Mouse (Mus musculus) MEL (cell line): ENCODE measurements at regions not wholly inside any gene's neighbourhood (a gene's known extent, or its start where the extent isn't known, plus 50 kb on each side); places are given as distances from the start of the nearest gene placed in this dataset.

Experiments used
- DNase-seq: peaks from one replicate; pipeline ENCODE4 v3.0.0; 2011; ENCODE audit warnings: low read depth, low spot score
- H3K27ac ChIP-seq: 2 replicates; pipeline ENCODE4 v1.5.1; 2012; ENCODE audit warnings: low read depth, mild to moderate bottlenecking, control low read depth, low read length, moderate library complexity; ENCODE audit not compliant: control insufficient read depth
- H3K27me3 ChIP-seq, 2 experiments: fragments of 150-350 bp in 1 of 2; sonication (generic) in 1 of 2; 2 replicates each; pipeline ENCODE4 v1.6.1; 2012; ENCODE audit warnings: low read length in 2 of 2, mild to moderate bottlenecking in 2 of 2, improper control_type of control experiment in 1 of 2, moderate library complexity in 1 of 2; ENCODE audit not compliant: insufficient read depth in 2 of 2, control insufficient read depth in 1 of 2
- H3K36me3 ChIP-seq, 2 experiments: 2 replicates each; pipeline ENCODE4 v1.6.1; 2012 to 2014; ENCODE audit warnings: low read length in 2 of 2, improper control_type of control experiment in 1 of 2, inconsistent platforms in 1 of 2, mild to moderate bottlenecking in 1 of 2; ENCODE audit not compliant: insufficient read depth in 2 of 2, control insufficient read depth in 1 of 2
- H3K4me1 ChIP-seq, 2 experiments: fragments of 150-350 bp in 1 of 2; sonication (generic) in 1 of 2; 2 replicates each; pipeline ENCODE4 v1.6.1; 2012; ENCODE audit warnings: low read length in 2 of 2, improper control_type of control experiment in 1 of 2, mild to moderate bottlenecking in 1 of 2; ENCODE audit not compliant: insufficient read depth in 2 of 2, control insufficient read depth in 1 of 2
- H3K4me3 ChIP-seq, 2 experiments: fragments of 150-350 bp in 1 of 2; sonication (generic) in 1 of 2; 2 replicates each; pipeline ENCODE4 v1.5.1; 2012; ENCODE audit warnings: low read depth in 2 of 2, low read length in 2 of 2, mild to moderate bottlenecking in 2 of 2, moderate library complexity in 2 of 2, control low read depth in 1 of 2, improper control_type of control experiment in 1 of 2; ENCODE audit not compliant: control insufficient read depth in 1 of 2, insufficient read depth in 1 of 2
- H3K79me2 ChIP-seq: 2 replicates; pipeline ENCODE4 v1.6.1; 2012; ENCODE audit warnings: mild to moderate bottlenecking, low read length, moderate library complexity; ENCODE audit not compliant: control insufficient read depth, poor library complexity, insufficient read depth
- H3K9ac ChIP-seq: 2 replicates; pipeline ENCODE4 v1.6.1; 2012; ENCODE audit warnings: low read depth, mild to moderate bottlenecking, control low read depth, low read length, moderate library complexity; ENCODE audit not compliant: control insufficient read depth, poor library complexity, severe bottlenecking
- H3K9me3 ChIP-seq: fragments of 150-350 bp; sonication (generic); replicated peaks from 2 replicates; pipeline ENCODE4 v1.6.1; 2012; ENCODE audit warnings: mild to moderate bottlenecking, low read length, improper control_type of control experiment, moderate library complexity; ENCODE audit not compliant: insufficient read depth
- CHD1 ChIP-seq: IDR thresholded peaks from 2 replicates; pipeline ENCODE4 v1.6.1; 2012; ENCODE audit warnings: low read depth, mild to moderate bottlenecking, inconsistent platforms, low read length, improper control_type of control experiment
- E2F4 ChIP-seq: IDR thresholded peaks from 2 replicates; pipeline ENCODE4 v1.6.1; 2011; ENCODE audit warnings: low read depth, low read length, improper control_type of control experiment, borderline replicate concordance
- ELF1 ChIP-seq: IDR thresholded peaks from 2 replicates; pipeline ENCODE4 v1.6.1; 2014; ENCODE audit warnings: low read depth, mild to moderate bottlenecking, inconsistent platforms, low read length, improper control_type of control experiment, moderate library complexity
- GABPA ChIP-seq: IDR thresholded peaks from 2 replicates; pipeline ENCODE4 v1.6.1; 2012; ENCODE audit warnings: low read depth, mild to moderate bottlenecking, inconsistent platforms, low read length, improper control_type of control experiment, moderate library complexity
- GATA1 ChIP-seq: IDR thresholded peaks from 2 replicates; pipeline ENCODE4 v1.6.1; 2011; ENCODE audit warnings: low read depth, low read length, improper control_type of control experiment
- HCFC1 ChIP-seq: IDR thresholded peaks from 2 replicates; pipeline ENCODE4 v1.6.1; 2012; ENCODE audit warnings: low read depth, mild to moderate bottlenecking, inconsistent platforms, low read length, improper control_type of control experiment, moderate library complexity
- JUND ChIP-seq: IDR thresholded peaks from 2 replicates; pipeline ENCODE4 v1.6.1; 2011; ENCODE audit warnings: low read depth, mild to moderate bottlenecking, improper control_type of control experiment, low read length
- KAT2A ChIP-seq: conservative IDR thresholded peaks from 2 replicates; pipeline ENCODE4 v1.6.1; 2012; ENCODE audit warnings: low read depth, low read length, improper control_type of control experiment, inconsistent platforms
- MAX ChIP-seq: IDR thresholded peaks from 2 replicates; pipeline ENCODE4 v1.6.1; 2011; ENCODE audit warnings: low read length, improper control_type of control experiment
- MAZ ChIP-seq: IDR thresholded peaks from 2 replicates; pipeline ENCODE4 v1.6.1; 2012; ENCODE audit warnings: low read depth, mild to moderate bottlenecking, inconsistent platforms, low read length, improper control_type of control experiment
- MYB ChIP-seq: IDR thresholded peaks from 2 replicates; pipeline ENCODE4 v1.6.1; 2011; ENCODE audit warnings: mild to moderate bottlenecking, low read depth, low read length, improper control_type of control experiment
- MYC ChIP-seq: IDR thresholded peaks from 2 replicates; pipeline ENCODE4 v1.6.1; 2011; ENCODE audit warnings: low read depth, mild to moderate bottlenecking, low read length, improper control_type of control experiment, moderate library complexity
- NELFE ChIP-seq: IDR thresholded peaks from 2 replicates; pipeline ENCODE4 v1.6.1; 2011; ENCODE audit warnings: low read depth, low read length, improper control_type of control experiment
- NRF1 ChIP-seq: IDR thresholded peaks from 2 replicates; pipeline ENCODE4 v1.6.1; 2014; ENCODE audit warnings: low read depth, mild to moderate bottlenecking, inconsistent platforms, low read length, improper control_type of control experiment, moderate library complexity; ENCODE audit not compliant: poor library complexity, insufficient read depth, severe bottlenecking
- POLR2AphosphoS2 ChIP-seq: IDR thresholded peaks from 2 replicates; pipeline ENCODE4 v1.6.1; 2011; ENCODE audit warnings: low read length, improper control_type of control experiment
- POLR2AphosphoS5 ChIP-seq: IDR thresholded peaks from 2 replicates; pipeline ENCODE4 v1.6.1; 2012; ENCODE audit warnings: low read depth, borderline replicate concordance, mild to moderate bottlenecking, inconsistent platforms, low read length, moderate library complexity, mixed read lengths
- RAD21 ChIP-seq: IDR thresholded peaks from 2 replicates; pipeline ENCODE4 v1.6.1; 2011; ENCODE audit warnings: mild to moderate bottlenecking, low read depth, low read length, improper control_type of control experiment
- SMC3 ChIP-seq: IDR thresholded peaks from 2 replicates; pipeline ENCODE4 v1.6.1; 2011; ENCODE audit warnings: low read depth, low read length, improper control_type of control experiment
- UBTF ChIP-seq: IDR thresholded peaks from 2 replicates; pipeline ENCODE4 v1.6.1; 2012; ENCODE audit warnings: low read depth, mild to moderate bottlenecking, inconsistent platforms, low read length, improper control_type of control experiment, moderate library complexity, borderline replicate concordance; ENCODE audit not compliant: insufficient read depth
- USF1 ChIP-seq: IDR thresholded peaks from 2 replicates; pipeline ENCODE4 v1.6.1; 2014; ENCODE audit warnings: low read depth, mild to moderate bottlenecking, inconsistent platforms, low read length, improper control_type of control experiment, moderate library complexity
- ZC3H11A ChIP-seq: IDR thresholded peaks from 2 replicates; pipeline ENCODE4 v1.6.1; 2012; ENCODE audit warnings: low read depth, mild to moderate bottlenecking, inconsistent platforms, low read length, improper control_type of control experiment
- ZNF384 ChIP-seq: IDR thresholded peaks from 2 replicates; pipeline ENCODE4 v1.6.1; 2012; ENCODE audit warnings: low read depth, mild to moderate bottlenecking, inconsistent platforms, low read length, improper control_type of control experiment

- H3K4me1 ChIP-seq: no peaks in the 10 kb centered on the region
- TF ChIP-seq RAD21: no peak
- TF ChIP-seq CHD1: no peak
- TF ChIP-seq POLR2AphosphoS2: no peak
- no peak for TF ChIP-seq KAT2A
- TF ChIP-seq UBTF: no peak
- TF ChIP-seq MYC: no peak
- no peak for TF ChIP-seq USF1
- no peak for TF ChIP-seq NRF1
- no peak for TF ChIP-seq JUND
- no peak for TF ChIP-seq SMC3
- TF ChIP-seq MAZ: no peak
- no peak for TF ChIP-seq HCFC1
- TF ChIP-seq GABPA: no peak
- TF ChIP-seq GATA1: no peak
- TF ChIP-seq ELF1: no peak
- TF ChIP-seq NELFE: no peak
- TF ChIP-seq E2F4: no peak
- TF ChIP-seq MAX: no peak
- TF ChIP-seq POLR2AphosphoS5: no peak
- TF ChIP-seq MYB: no peak
- H3K4me3 ChIP-seq: no peak overlapping the region
- no peaks in the 10 kb centered on the region for H3K36me3 ChIP-seq
- H3K27me3 ChIP-seq: no peaks in the 10 kb centered on the region
- no peak overlapping the region for H3K27ac ChIP-seq
- DNase-seq: no peak
- no peak overlapping the region for H3K9ac ChIP-seq
- H3K9me3 ChIP-seq: no peaks in the 10 kb centered on the region
- no peaks in the 10 kb centered on the region for H3K79me2 ChIP-seq
Observed at GRCm38 (mm10) chr3:47213141-47213540, 765.1 kb upstream of the Pabpc4l start.

- H3K4me3 ChIP-seq: no peak overlapping the region
- no peaks in the 10 kb centered on the region for H3K79me2 ChIP-seq
- H3K9ac ChIP-seq: no peak overlapping the region
- H3K27me3 ChIP-seq: no peaks in the 10 kb centered on the region
- no peaks in the 10 kb centered on the region; a peak in 1 of 4 replicates for H3K4me1 ChIP-seq
- no peaks in the 10 kb centered on the region for H3K9me3 ChIP-seq
- H3K36me3 ChIP-seq: no peaks in the 10 kb centered on the region
- DNase-seq: no peak
- no peak for TF ChIP-seq NELFE
- TF ChIP-seq ZNF384: peak; percentile 93
- no peak for TF ChIP-seq KAT2A
- TF ChIP-seq ZC3H11A: no peak
- H3K27ac ChIP-seq: no peak overlapping the region
Observed at GRCm38 (mm10) chr3:47197584-47197983, 749.6 kb upstream of the Pabpc4l start.
